ENCODE assay signal across 7 mouse cellular contexts in the genomic region with DNA sequence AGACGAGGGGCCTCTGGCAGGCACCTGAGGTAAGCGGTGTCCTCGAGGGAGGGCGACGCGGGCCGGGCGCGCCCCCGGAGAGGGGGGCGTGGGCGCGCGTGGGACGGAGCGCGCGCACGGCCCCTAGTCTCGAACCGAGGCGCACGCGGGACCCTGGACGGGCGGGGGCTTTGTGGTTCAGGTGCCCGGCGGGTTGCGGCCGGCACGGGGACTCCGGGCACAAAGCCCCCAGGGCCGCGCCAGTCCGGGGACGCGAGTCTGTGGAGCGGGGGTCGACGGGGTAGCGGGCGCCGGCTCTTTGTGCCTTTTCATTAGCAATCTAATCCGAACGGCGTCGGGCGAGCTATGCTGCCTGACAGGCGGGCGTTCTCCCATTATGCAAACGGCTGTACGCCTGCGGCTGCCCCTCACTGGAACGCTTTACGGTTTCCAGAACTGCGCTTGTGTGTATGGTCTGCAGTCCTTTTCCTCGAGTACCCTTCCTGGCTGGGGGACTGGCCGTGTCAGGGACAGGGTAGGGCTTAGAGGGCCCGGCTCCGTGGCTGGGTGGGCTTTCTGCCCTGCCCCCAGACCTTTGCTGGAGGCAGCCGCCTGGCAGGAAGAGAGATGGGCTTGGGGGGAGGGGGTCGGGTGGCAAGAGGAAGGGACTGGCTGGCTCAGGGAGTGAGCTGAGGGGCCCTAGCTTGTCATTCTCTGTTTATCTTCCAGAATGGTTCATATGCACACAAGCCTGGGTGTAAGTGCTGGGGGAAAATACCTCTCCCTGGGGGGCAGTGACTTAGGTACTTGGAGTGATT. TPM values are rescaled to one million over a fixed set of nuclear protein-coding genes. Genes with fewer than 3 reads are reported as not detected.
A peak's percentile ranks its signal among the peaks of the same experiment; 100 is the strongest.
DNase-seq lines count a peak whose midpoint lies in the region; ATAC-seq and TF ChIP-seq lines count a peak whose summit lies in the region.

No protein-coding gene starts in this region.

- peak overlapping the region; percentile 62 for H3K4me3 ChIP-seq in bone marrow, adult 2 months (replicated peaks; ENCODE audit: control insufficient read depth, low read depth, low read length)
- peak overlapping the region; percentile 92 for H3K4me3 ChIP-seq in forebrain, embryonic 11.5 days (ENCODE audit: low read depth, low read length)
- peak overlapping the region; percentile 96 for H3K4me3 ChIP-seq in lung, postnatal 0 days (ENCODE audit: low read depth, low read length)

- H3K9ac ChIP-seq in forebrain, embryonic 11.5 days (ENCODE audit: low read length): peak overlapping the region; percentile 91
- peak overlapping the region; percentile 76 for H3K9ac ChIP-seq in lung, postnatal 0 days (replicated peaks; ENCODE audit: low read depth)

- H3K9me3 ChIP-seq in forebrain, embryonic 11.5 days (ENCODE audit: control insufficient read depth, low read length): no peaks in the 10 kb centered on the region
- H3K9me3 ChIP-seq in lung, postnatal 0 days (ENCODE audit: low read length): no peaks in the 10 kb centered on the region

- peak; percentile 66 for DNase-seq in ES-CJ7 (ENCODE audit: low read depth, low spot score)
- peak; percentile 85 for DNase-seq in forebrain, embryonic 11.5 days (ENCODE audit: low spot score)
- peak; percentile 43 to 55 for DNase-seq in layer of hippocampus, postnatal 14 days (ENCODE audit: low spot score in 2 of 2)
- peak; percentile 61 for DNase-seq in lung, postnatal 0 days (ENCODE audit: low spot score)
- DNase-seq in retina, postnatal 1 day: peak; percentile 80

- H3K4me1 ChIP-seq in bone marrow, adult 2 months (ENCODE audit: control insufficient read depth, insufficient read depth, low read length): no peaks in the 10 kb centered on the region; the same call in 1 of the 2 replicates
- H3K4me1 ChIP-seq in forebrain, embryonic 11.5 days (replicated peaks; ENCODE audit: control insufficient read depth, insufficient read depth, low read length): peaks cover 11% of the 10 kb centered on the region
- peaks cover 10% of the 10 kb centered on the region for H3K4me1 ChIP-seq in lung, postnatal 0 days (ENCODE audit: insufficient read depth, low read depth, low read length)

- TF ChIP-seq CTCF in bone marrow, adult 2 months (IDR thresholded peaks at IDR 0.05; ENCODE audit: control insufficient read depth, insufficient read depth, low read length): no peak
- TF ChIP-seq CTCF in lung, postnatal 0 days (IDR thresholded peaks at IDR 0.05): no peak

- ATAC-seq in forebrain, embryonic 11.5 days (replicated peaks; ENCODE audit: low FRiP score): peak; percentile 77
- peak; percentile 23 to 38; a peak in 2 of 4 replicates for ATAC-seq in hematopoietic stem cell, adult 5-6 weeks (replicated peaks in 1 of 2; ENCODE audit: insufficient read depth in 1 of 2, low FRiP score in 2 of 2, low TSS enrichment in 1 of 2, low read depth in 1 of 2, poor library complexity in 2 of 2, severe bottlenecking in 2 of 2)
- ATAC-seq in lung, postnatal 0 days: peak; percentile 54

- H3K27me3 ChIP-seq in forebrain, embryonic 11.5 days (ENCODE audit: control insufficient read depth, insufficient read depth, low read length): no peaks in the 10 kb centered on the region
- H3K27me3 ChIP-seq in lung, postnatal 0 days (replicated peaks; ENCODE audit: insufficient read depth, low read length): no peaks in the 10 kb centered on the region

- H3K36me3 ChIP-seq in forebrain, embryonic 11.5 days (ENCODE audit: control insufficient read depth, insufficient read depth, low read length): no peaks in the 10 kb centered on the region
- H3K36me3 ChIP-seq in lung, postnatal 0 days (ENCODE audit: insufficient read depth, low read length): no peaks in the 10 kb centered on the region

- peak overlapping the region; percentile 63 for H3K4me2 ChIP-seq in forebrain, embryonic 11.5 days (ENCODE audit: low read depth, low read length, severe bottlenecking)
- H3K4me2 ChIP-seq in lung, postnatal 0 days (replicated peaks; ENCODE audit: low read depth, low read length): peak overlapping the region; percentile 97

- H3K27ac ChIP-seq in bone marrow, adult 2 months (ENCODE audit: control insufficient read depth, insufficient read depth, low read depth, low read length, poor library complexity): peak overlapping the region; percentile 60; the same call in 1 of the 2 replicates
- H3K27ac ChIP-seq in forebrain, embryonic 11.5 days (ENCODE audit: low read depth, low read length): peak overlapping the region; percentile 89
- peak overlapping the region; percentile 88 for H3K27ac ChIP-seq in lung, postnatal 0 days (ENCODE audit: low read length)

- TF ChIP-seq POLR2A in bone marrow, adult 2 months (IDR thresholded peaks at IDR 0.05; ENCODE audit: borderline replicate concordance, control insufficient read depth, low read depth, low read length): no peak

- WGBS in bone marrow, adult 2 months: under 1% methylated on average over 62 of the region's 62 CpGs
- WGBS in forebrain, embryonic 11.5 days: under 1% methylated on average over 45 of the region's 62 CpGs
- 3% methylated on average over 52 of the region's 62 CpGs for WGBS in lung, postnatal 0 days

- no peak for TF ChIP-seq EP300 in lung, postnatal 0 days (IDR thresholded peaks at IDR 0.05)

RNA-seq across cellular contexts. Expression of a gene that starts 0.5 kb away (rescaled TPM):
- 1.2 and 3.5 TPM in 2 replicates for polyA plus RNA-seq in bone marrow, adult 2 months (2011; ENCODE audit: insufficient read depth, insufficient read length, low replicate concordance, missing spikeins)
- polyA plus RNA-seq in forebrain, embryonic 11.5 days (2014; fragmentation: Nextera tagmentation; extraction: Ambion mirVana): 10.7 and 11.3 TPM in 2 replicates
- 2.9 and 3.9 TPM in 2 replicates for total RNA-seq in hematopoietic stem cell, adult 5-6 weeks (2017)
- total RNA-seq in layer of hippocampus, postnatal 14 days (2021): 1 to 10 TPM; 4.3 to 4.4 TPM
- polyA plus RNA-seq in lung, postnatal 0 days (2015; fragmentation: Nextera tagmentation; extraction: Ambion mirVana): 2.0 and 2.2 TPM in 2 replicates

RNA-seq across cellular contexts. Expression of a gene that starts 25.5 kb away (rescaled TPM):
- not detected in 2 replicates for polyA plus RNA-seq in bone marrow, adult 2 months (2011; ENCODE audit: insufficient read depth, insufficient read length, low replicate concordance, missing spikeins)
- 1.6 and 1.9 TPM in 2 replicates for polyA plus RNA-seq in forebrain, embryonic 11.5 days (2014; fragmentation: Nextera tagmentation; extraction: Ambion mirVana)
- 0.25 and 0.50 TPM in 2 replicates for total RNA-seq in hematopoietic stem cell, adult 5-6 weeks (2017)
- 1 to 10 TPM; 2.5 to 3.1 TPM for total RNA-seq in layer of hippocampus, postnatal 14 days (2021)
- 0.07 TPM in 1 of 2 replicates, not detected in the other for polyA plus RNA-seq in lung, postnatal 0 days (2015; fragmentation: Nextera tagmentation; extraction: Ambion mirVana)

RNA-seq across cellular contexts. Expression of a gene that starts 31.5 kb away (rescaled TPM):
- 70.5 and 97.7 TPM in 2 replicates for polyA plus RNA-seq in bone marrow, adult 2 months (2011; ENCODE audit: insufficient read depth, insufficient read length, low replicate concordance, missing spikeins)
- 379 and 399 TPM in 2 replicates for polyA plus RNA-seq in forebrain, embryonic 11.5 days (2014; fragmentation: Nextera tagmentation; extraction: Ambion mirVana)
- 99.6 and 120 TPM in 2 replicates for total RNA-seq in hematopoietic stem cell, adult 5-6 weeks (2017)
- 100 to 1,000 TPM; 157 to 159 TPM for total RNA-seq in layer of hippocampus, postnatal 14 days (2021)
- 197 and 200 TPM in 2 replicates for polyA plus RNA-seq in lung, postnatal 0 days (2015; fragmentation: Nextera tagmentation; extraction: Ambion mirVana)

RNA-seq across cellular contexts. Expression of a gene that starts 42.0 kb away (rescaled TPM):
- polyA plus RNA-seq in bone marrow, adult 2 months (2011; ENCODE audit: insufficient read depth, insufficient read length, low replicate concordance, missing spikeins): 11.5 and 35.5 TPM in 2 replicates
- polyA plus RNA-seq in forebrain, embryonic 11.5 days (2014; fragmentation: Nextera tagmentation; extraction: Ambion mirVana): 7.7 and 10.5 TPM in 2 replicates
- total RNA-seq in hematopoietic stem cell, adult 5-6 weeks (2017): 12.4 and 27.3 TPM in 2 replicates
- total RNA-seq in layer of hippocampus, postnatal 14 days (2021): 100 to 1,000 TPM in 1 of 2 experiments, 10 to 100 TPM in 1; 86.7 to 100 TPM
- polyA plus RNA-seq in lung, postnatal 0 days (2015; fragmentation: Nextera tagmentation; extraction: Ambion mirVana): 7.1 and 7.7 TPM in 2 replicates

Comparison
In these comparisons a context has a peak if more than half of its experiments do, and no peak if none do; other contexts are left out.
1. Peak in every context shown above with its lines: DNase-seq, ATAC-seq, H3K4me3 ChIP-seq and H3K27ac ChIP-seq.